Mouse (Mus musculus): ENCODE results near the gene Esm1.
"Not testable (repeated sequence)": the region's sequence is repeated elsewhere in the genome, so short reads cannot be mapped to it uniquely, and the experiment has no call there.

The Esm1 gene

DNA sequence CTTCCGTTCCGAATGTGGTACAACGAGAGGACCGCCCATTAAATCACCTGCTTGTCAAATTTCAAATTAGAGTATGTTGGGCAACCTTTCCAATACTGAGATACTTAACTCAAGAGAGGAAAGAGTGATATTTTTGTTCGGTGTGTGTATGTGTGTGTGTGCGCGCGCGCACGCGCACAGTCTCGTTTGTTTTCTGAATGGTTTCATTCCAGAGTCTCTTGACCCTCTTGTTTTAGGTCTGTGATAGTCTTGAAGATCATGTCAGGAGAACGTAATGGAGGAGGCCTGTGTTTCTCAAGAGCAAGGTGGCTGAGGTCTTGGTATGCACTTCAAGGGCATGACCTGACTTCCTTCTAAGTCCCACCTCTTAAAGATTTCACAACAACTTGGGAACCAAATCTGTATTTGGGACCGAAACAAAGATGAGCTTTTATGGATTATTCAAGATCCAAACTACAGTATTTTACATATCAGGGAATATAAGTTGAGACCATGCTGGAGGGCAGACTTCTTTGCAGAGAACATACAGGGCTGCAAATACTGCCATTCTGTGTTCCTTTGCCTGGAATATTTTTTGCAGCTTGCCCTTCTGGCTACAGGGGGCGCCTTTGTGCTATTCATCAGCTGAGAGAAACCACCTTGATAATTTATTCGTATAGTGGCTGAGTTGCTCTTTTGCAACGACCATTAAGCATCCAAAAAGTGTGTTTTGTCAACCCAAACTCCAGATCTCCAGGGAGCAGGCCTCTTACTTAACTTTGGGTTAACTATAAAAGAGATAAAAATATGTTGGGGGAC lies 18.4 kb downstream of the Esm1 start:
- DNase-seq (ENCODE audit: low spot score), result no peak

DNA sequence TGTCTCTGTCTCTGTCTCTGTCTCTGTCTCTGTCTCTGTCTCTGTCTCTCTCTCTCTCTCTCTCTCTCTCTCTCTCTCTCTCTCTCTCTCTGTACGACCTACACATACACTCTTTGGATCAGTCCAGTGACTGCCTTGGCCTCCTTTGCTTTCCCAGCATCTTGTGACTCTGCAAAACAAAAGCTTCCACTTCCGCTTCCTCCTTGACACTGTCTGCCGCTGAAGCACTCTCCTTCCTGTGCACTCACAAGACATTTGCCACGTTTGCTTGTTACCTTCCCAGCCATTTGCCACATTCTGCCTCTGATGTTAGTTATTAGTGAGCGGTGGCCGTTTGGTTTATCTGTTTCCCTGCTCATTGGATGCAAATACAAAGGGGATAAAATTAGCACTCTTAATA lies 32.7 kb downstream of the Esm1 start:
- no peak for DNase-seq (ENCODE audit: low spot score)

DNA sequence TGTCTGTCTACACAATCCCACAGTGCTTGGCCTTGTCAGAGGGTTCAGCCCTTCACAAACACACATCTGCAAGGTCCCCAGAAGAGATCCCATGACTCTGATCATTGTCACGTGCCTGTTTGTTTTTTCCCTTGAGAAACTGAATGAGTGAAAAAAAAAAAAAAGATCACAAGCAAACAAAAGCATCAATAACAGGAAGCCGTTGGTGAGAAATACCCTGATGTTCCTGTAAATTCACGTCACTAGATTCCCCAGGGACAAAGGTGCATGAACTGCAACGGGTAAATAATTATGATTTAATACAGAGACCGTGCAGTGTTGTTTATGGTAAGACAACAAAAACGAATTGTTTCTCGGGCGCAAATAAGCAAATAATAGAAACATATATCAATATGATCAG lies 35.6 kb downstream of the Esm1 start:
- no peak for DNase-seq (ENCODE audit: low spot score)

GRCm38 (mm10) chr13:113252580-113252979 lies 43.1 kb downstream of the Esm1 start:
- DNase-seq (ENCODE audit: low spot score), result not testable (repeated sequence)

GRCm38 (mm10) chr13:113256766-113257165 lies 47.3 kb downstream of the Esm1 start:
- no peak for DNase-seq (ENCODE audit: low spot score)

DNA sequence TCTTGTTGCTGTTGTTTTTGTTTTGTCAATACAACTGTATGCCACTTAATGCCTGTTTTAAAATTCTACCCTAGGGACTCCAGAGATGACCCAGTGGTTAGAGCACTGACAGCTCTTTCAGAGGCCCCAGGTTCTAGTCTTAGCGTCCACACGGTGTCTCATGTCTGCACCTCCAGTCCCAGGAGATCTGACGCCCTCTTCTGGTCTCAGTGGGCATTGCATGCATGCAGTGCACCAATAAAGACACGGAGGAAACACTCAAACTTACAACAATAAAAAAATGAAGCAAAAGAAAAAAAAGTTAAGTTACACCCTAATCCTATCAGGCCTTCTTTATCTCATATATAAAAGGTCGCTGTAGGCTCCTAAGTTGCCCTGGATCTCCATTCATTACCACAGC lies 47.7 kb downstream of the Esm1 start:
- no peak for DNase-seq (ENCODE audit: low spot score)

DNA sequence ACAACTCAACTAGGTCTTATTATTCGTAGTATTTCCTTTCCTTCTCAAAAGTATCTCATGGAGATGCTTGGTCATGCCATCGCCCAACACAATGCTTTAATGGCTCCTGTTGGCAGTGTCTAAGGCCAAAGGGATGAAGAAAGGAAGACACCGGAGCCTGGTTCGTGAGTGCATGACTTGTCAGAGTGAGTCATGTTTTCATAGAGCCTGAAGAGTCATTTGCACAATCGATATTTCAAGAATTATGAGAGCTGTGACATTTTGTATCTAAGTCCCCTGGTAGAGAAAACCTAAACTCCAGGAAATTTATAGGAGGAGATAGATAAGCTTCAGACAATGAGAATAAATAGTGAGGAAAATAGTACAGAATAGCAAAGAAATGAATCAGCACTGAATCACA lies 49.8 kb downstream of the Esm1 start:
- DNase-seq (ENCODE audit: low spot score), result no peak

- no peak for DNase-seq (ENCODE audit: low spot score)
Observed at GRCm38 (mm10) chr13:113262822-113263221, 53.4 kb downstream of the Esm1 start.

GRCm38 (mm10) chr13:113265257-113265656 lies 55.8 kb downstream of the Esm1 start:
- no peak for DNase-seq (ENCODE audit: low spot score)

GRCm38 (mm10) chr13:113266495-113266951 lies 57.1 kb downstream of the Esm1 start:
- DNase-seq (ENCODE audit: low spot score), result peak; percentile 46

DNA sequence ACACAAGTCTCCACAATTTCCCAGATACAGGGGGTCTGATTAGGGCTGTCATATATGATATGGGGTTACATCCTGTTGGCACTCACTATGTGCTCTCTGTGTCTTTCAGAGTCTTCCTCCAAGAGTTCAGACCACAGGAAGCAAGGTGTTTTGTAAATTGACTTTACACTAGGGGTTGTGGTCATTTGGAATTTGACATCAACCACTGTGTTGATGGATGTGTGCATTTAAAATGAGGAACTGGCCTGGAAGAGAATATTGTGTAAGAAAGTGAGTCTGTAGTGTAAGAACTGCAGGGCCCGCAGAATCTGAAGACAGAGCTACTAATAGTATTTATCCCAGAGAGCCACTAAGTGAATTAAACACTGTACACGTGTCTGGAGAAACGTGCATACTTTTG lies 57.7 kb downstream of the Esm1 start:
- no peak for DNase-seq (ENCODE audit: low spot score)
